Mouse (Mus musculus): ENCODE data around the gene Cacna2d2. TPM values are rescaled to one million over a fixed set of nuclear protein-coding genes. Genes with fewer than 3 reads are reported as not detected.
"Not testable (repeated sequence)": the region's sequence is repeated elsewhere in the genome, so short reads cannot be mapped to it uniquely, and the experiment has no call there.

Cacna2d2 gene
- polyA plus RNA-seq, 1 experiment from 2014 or later = 9.3 TPM

GRCm38 (mm10) chr9:107573774-107574173 is 174.4 kb downstream of the Cacna2d2 start:
- H3K4me2 ChIP-seq (ENCODE audit: low read length) = not testable (repeated sequence)

GRCm38 (mm10) chr9:107575579-107576356 is 176.4 kb downstream of the Cacna2d2 start:
- H3K27me3 ChIP-seq (ENCODE audit: control insufficient read depth, insufficient read depth, low read depth, low read length) = no peaks in the 10 kb centered on the region
- peaks cover 14% of the 10 kb centered on the region; the same call in 1 of the 2 replicates for H3K36me3 ChIP-seq (ENCODE audit: control insufficient read depth, insufficient read depth, low read length)
- no peak overlapping the region for H3K27ac ChIP-seq (ENCODE audit: low read length)
- H3K9me3 ChIP-seq (replicated peaks; ENCODE audit: control insufficient read depth, low read length, poor library complexity, severe bottlenecking) = no peaks in the 10 kb centered on the region
- no peak overlapping the region for H3K4me2 ChIP-seq (ENCODE audit: low read length)
- H3K9ac ChIP-seq (ENCODE audit: low read depth, low read length) = no peak overlapping the region
- no peak overlapping the region for H3K4me3 ChIP-seq (ENCODE audit: low read depth, low read length)
- H3K4me1 ChIP-seq (ENCODE audit: control insufficient read depth, insufficient read depth, low read length) = peaks cover 18% of the 10 kb centered on the region
- WGBS = 92% methylated on average over 14 of the region's 14 CpGs
- no peak for ATAC-seq

More at GRCm38 (mm10) chr9:107573774-107574173, 174.4 kb downstream of the Cacna2d2 start:
- Histone ChIP-seq H3K4me1 (ENCODE audit: control insufficient read depth, insufficient read depth, low read length) (peaks cover 22% of the 10 kb centered on the region), H3K36me3 (ENCODE audit: control insufficient read depth, insufficient read depth, low read length) (peaks cover 14% of the 10 kb centered on the region; the same call in 1 of the 2 replicates)
- WGBS = 79% methylated on average over 6 of the region's 6 CpGs
- H3K9ac ChIP-seq (ENCODE audit: low read depth, low read length); ATAC-seq; H3K27me3 ChIP-seq (ENCODE audit: control insufficient read depth, insufficient read depth, low read depth, low read length); H3K27ac ChIP-seq (ENCODE audit: low read length); H3K4me3 ChIP-seq (ENCODE audit: low read depth, low read length); H3K9me3 ChIP-seq (replicated peaks; ENCODE audit: control insufficient read depth, low read length, poor library complexity, severe bottlenecking): not testable (repeated sequence)

GRCm38 (mm10) chr9:107576357-107577107 is 177.1 kb downstream of the Cacna2d2 start, which contains the start of gene Hyal1:
TSS of gene Hyal1 (plus strand) at chr9:107576927.
- ATAC-seq = no peak
- peak within 1 kb of the TSS; percentile 29 for H3K4me2 ChIP-seq (ENCODE audit: low read length)
- 30% methylated on average over 16 of the region's 16 CpGs for WGBS
- H3K9me3 ChIP-seq (replicated peaks; ENCODE audit: control insufficient read depth, low read length, poor library complexity, severe bottlenecking) = no peaks in the 10 kb centered on the region
- peaks cover 13% of the 10 kb centered on the region; the same call in 1 of the 2 replicates for H3K36me3 ChIP-seq (ENCODE audit: control insufficient read depth, insufficient read depth, low read length)
- H3K4me1 ChIP-seq (ENCODE audit: control insufficient read depth, insufficient read depth, low read length) = peaks cover 17% of the 10 kb centered on the region
- no peaks in the 10 kb centered on the region for H3K27me3 ChIP-seq (ENCODE audit: control insufficient read depth, insufficient read depth, low read depth, low read length)
- H3K9ac ChIP-seq (ENCODE audit: low read depth, low read length) = no peak within 1 kb of the TSS; the same call in 1 of the 2 replicates
- H3K4me3 ChIP-seq (ENCODE audit: low read depth, low read length) = peak within 1 kb of the TSS; percentile 10; the same call in 1 of the 2 replicates
- peak within 1 kb of the TSS; percentile 35; the same call in 1 of the 2 replicates for H3K27ac ChIP-seq (ENCODE audit: low read length)

GRCm38 (mm10) chr9:107577871-107578270 is 178.5 kb downstream of the Cacna2d2 start:
- Histone ChIP-seq H3K9ac (ENCODE audit: low read depth, low read length) (no peak overlapping the region), H3K27me3 (ENCODE audit: control insufficient read depth, insufficient read depth, low read depth, low read length) (no peaks in the 10 kb centered on the region), H3K27ac (ENCODE audit: low read length) (no peak overlapping the region), H3K9me3 (replicated peaks; ENCODE audit: control insufficient read depth, low read length, poor library complexity, severe bottlenecking) (no peaks in the 10 kb centered on the region), H3K4me1 (ENCODE audit: control insufficient read depth, insufficient read depth, low read length) (peaks cover 18% of the 10 kb centered on the region), H3K36me3 (ENCODE audit: control insufficient read depth, insufficient read depth, low read length) (peaks cover 6% of the 10 kb centered on the region; the same call in 1 of the 2 replicates), H3K4me3 (ENCODE audit: low read depth, low read length) (no peak overlapping the region), H3K4me2 (ENCODE audit: low read length) (no peak overlapping the region)
- WGBS = 94% methylated on average over 10 of the region's 10 CpGs
- ATAC-seq = no peak

GRCm38 (mm10) chr9:107578587-107578986 is 179.2 kb downstream of the Cacna2d2 start, which contains the start of gene Naa80:
TSS of gene Naa80 (plus strand) at chr9:107578887.
- 83% methylated on average over 3 of the region's 3 CpGs for whole genome bisulfite sequencing
- Histone ChIP-seq H3K27me3 (ENCODE audit: control insufficient read depth, insufficient read depth, low read depth, low read length) (no peaks in the 10 kb centered on the region), H3K27ac (ENCODE audit: low read length) (no peak within 1 kb of the TSS), H3K9ac (ENCODE audit: low read depth, low read length) (no peak within 1 kb of the TSS), H3K4me2 (ENCODE audit: low read length) (no peak within 1 kb of the TSS), H3K36me3 (ENCODE audit: control insufficient read depth, insufficient read depth, low read length) (peaks cover 8% of the 10 kb centered on the region; the same call in 1 of the 2 replicates), H3K4me1 (ENCODE audit: control insufficient read depth, insufficient read depth, low read length) (peaks cover 18% of the 10 kb centered on the region), H3K4me3 (ENCODE audit: low read depth, low read length) (no peak within 1 kb of the TSS), H3K9me3 (replicated peaks; ENCODE audit: control insufficient read depth, low read length, poor library complexity, severe bottlenecking) (no peaks in the 10 kb centered on the region)
- ATAC-seq = no peak

Other genes with a start within 250 kb of the Cacna2d2 start
- 16.3 and 21.5 TPM in 2 replicates for gene Dock3, start 167.7 kb upstream of the Cacna2d2 start, polyA plus RNA-seq (2015; fragmentation: Nextera tagmentation; extraction: Ambion mirVana)
- 1.5 and 1.9 TPM in 2 replicates for gene Mapkapk3, start 109.7 kb upstream of the Cacna2d2 start, polyA plus RNA-seq (2015; fragmentation: Nextera tagmentation; extraction: Ambion mirVana)
- gene Cish, start 103.6 kb upstream of the Cacna2d2 start, polyA plus RNA-seq (2015; fragmentation: Nextera tagmentation; extraction: Ambion mirVana) = 8.6 and 9.4 TPM in 2 replicates
- 19.2 and 19.7 TPM in 2 replicates for gene Hemk1, start 61.3 kb upstream of the Cacna2d2 start, polyA plus RNA-seq (2015; fragmentation: Nextera tagmentation; extraction: Ambion mirVana)
- gene 6430571L13Rik, start 59.0 kb upstream of the Cacna2d2 start, polyA plus RNA-seq (2015; fragmentation: Nextera tagmentation; extraction: Ambion mirVana) = 10.2 and 11.2 TPM in 2 replicates
- gene Tmem115, start 134.3 kb downstream of the Cacna2d2 start, polyA plus RNA-seq (2015; fragmentation: Nextera tagmentation; extraction: Ambion mirVana) = 45.2 and 47.2 TPM in 2 replicates
- 44.4 and 50.7 TPM in 2 replicates for gene Cyb561d2, start 142.6 kb downstream of the Cacna2d2 start, polyA plus RNA-seq (2015; fragmentation: Nextera tagmentation; extraction: Ambion mirVana)
- gene Nprl2, start 142.6 kb downstream of the Cacna2d2 start, polyA plus RNA-seq (2015; fragmentation: Nextera tagmentation; extraction: Ambion mirVana) = 76.2 and 82.2 TPM in 2 replicates
- gene Zmynd10, start 147.7 kb downstream of the Cacna2d2 start, polyA plus RNA-seq (2015; fragmentation: Nextera tagmentation; extraction: Ambion mirVana) = 3.5 and 6.1 TPM in 2 replicates
- 45.3 and 49.4 TPM in 2 replicates for gene Rassf1, start 151.9 kb downstream of the Cacna2d2 start, polyA plus RNA-seq (2015; fragmentation: Nextera tagmentation; extraction: Ambion mirVana)
- gene Tusc2, start 163.6 kb downstream of the Cacna2d2 start, polyA plus RNA-seq (2015; fragmentation: Nextera tagmentation; extraction: Ambion mirVana) = 123 and 127 TPM in 2 replicates
- 69.6 and 74.9 TPM in 2 replicates for gene Hyal2, start 168.3 kb downstream of the Cacna2d2 start, polyA plus RNA-seq (2015; fragmentation: Nextera tagmentation; extraction: Ambion mirVana)
- gene Hyal1, start 177.3 kb downstream of the Cacna2d2 start, polyA plus RNA-seq (2015; fragmentation: Nextera tagmentation; extraction: Ambion mirVana) = 7.2 TPM in 2 replicates
- 14.9 and 18.6 TPM in 2 replicates for gene Naa80, start 179.3 kb downstream of the Cacna2d2 start, polyA plus RNA-seq (2015; fragmentation: Nextera tagmentation; extraction: Ambion mirVana)
- gene Hyal3, start 181.2 kb downstream of the Cacna2d2 start, polyA plus RNA-seq (2015; fragmentation: Nextera tagmentation; extraction: Ambion mirVana) = 2.0 and 2.4 TPM in 2 replicates
- gene Ifrd2, start 188.0 kb downstream of the Cacna2d2 start, polyA plus RNA-seq (2015; fragmentation: Nextera tagmentation; extraction: Ambion mirVana) = 14.6 and 15.4 TPM in 2 replicates
- gene Sema3b, start 209.6 kb downstream of the Cacna2d2 start, polyA plus RNA-seq (2015; fragmentation: Nextera tagmentation; extraction: Ambion mirVana) = 3.7 and 3.9 TPM in 2 replicates
- 278 and 281 TPM in 2 replicates for gene Gnai2, start 235.8 kb downstream of the Cacna2d2 start, polyA plus RNA-seq (2015; fragmentation: Nextera tagmentation; extraction: Ambion mirVana)